Mouse (Mus musculus) layer of hippocampus, postnatal 10 days (tissue): Measurements from ENCODE around the gene Cox6b1. TPM values are rescaled to one million over a fixed set of nuclear protein-coding genes. Genes with fewer than 3 reads are reported as not detected.
A peak's percentile ranks its signal among the peaks of the same experiment; 100 is the strongest.

ENCODE experiments used
- DNase-seq, 2 experiments: peaks; one replicate each; pipeline ENCODE4 v3.0.0; 2021; ENCODE audit warnings: low spot score in 2 of 2
- long read RNA-seq: library from polyadenylated mRNA; stranded (forward); transcript quantifications from one replicate; pipeline ENCODE4 v2.0.0, GENCODE M21; 2023
- total RNA-seq, 2 experiments: library from RNA; stranded (reverse); gene quantifications; 2 replicates each; pipeline ENCODE4 v1.2.3; 2021

The Cox6b1 gene
- total RNA-seq, result 100 to 1,000 TPM; 719 to 852 TPM
- long read RNA-seq, transcript Cox6b1-201 (4 exons, 618 nt), result major isoform, 796 of 835 reads
- long read RNA-seq, partial matches to known transcripts, result 21 of 835 reads
- long read RNA-seq, other reads (novel, unspliced or antisense), result 17 of 835 reads

GRCm38 (mm10) chr7:30625530-30626384 lies at the start of gene Cox6b1:
Gene Cox6b1 (minus strand): TSS chr7:30626151.
- peak; percentile 83 to 88 for DNase-seq

DNA sequence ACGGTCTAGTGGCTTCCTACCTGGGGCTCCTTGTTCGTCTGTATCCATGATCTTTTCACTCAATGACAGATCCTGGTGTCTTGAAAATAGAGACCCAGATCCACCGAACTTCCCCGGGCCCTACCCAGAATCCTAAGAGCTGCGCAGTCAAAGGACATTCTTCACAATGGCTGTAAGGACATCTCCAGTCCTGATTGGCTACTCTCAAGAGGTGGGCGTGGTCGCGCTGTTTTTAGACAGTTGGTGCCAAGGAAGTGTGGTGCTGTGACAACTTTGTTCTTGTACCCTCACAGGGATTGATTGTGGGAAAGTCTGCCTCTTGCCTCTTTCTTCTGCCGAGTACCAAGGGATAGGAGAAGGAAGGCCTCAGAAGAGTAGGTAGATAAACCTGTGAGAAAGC lies 45.5 kb upstream of the Cox6b1 start, which contains the start of gene Pmis2:
Gene Pmis2, minus strand, starts transcription at position 126 of the 400 bp plus-strand sequence.
- no peak for DNase-seq

DNA sequence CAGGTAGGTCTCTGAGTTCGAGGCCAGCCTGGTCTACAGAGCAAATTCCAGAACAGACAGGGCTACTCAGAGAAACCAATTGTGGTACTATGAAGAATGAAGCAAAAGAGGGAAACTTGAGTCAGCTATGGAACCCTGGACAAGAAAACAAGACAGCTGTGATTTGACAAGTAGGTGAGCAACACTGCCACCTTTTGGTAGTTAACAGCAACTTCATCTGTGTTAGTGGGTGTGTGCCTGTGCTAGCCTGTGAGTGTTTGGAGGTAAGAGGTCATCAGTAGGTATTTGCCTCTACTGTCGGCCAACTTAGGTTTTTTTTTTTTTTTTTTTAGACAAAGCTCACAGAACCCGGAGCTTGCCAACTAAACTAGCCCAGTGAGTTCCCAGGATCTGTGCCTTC lies 43.3 kb upstream of the Cox6b1 start:
- DNase-seq, result no peak

DNA sequence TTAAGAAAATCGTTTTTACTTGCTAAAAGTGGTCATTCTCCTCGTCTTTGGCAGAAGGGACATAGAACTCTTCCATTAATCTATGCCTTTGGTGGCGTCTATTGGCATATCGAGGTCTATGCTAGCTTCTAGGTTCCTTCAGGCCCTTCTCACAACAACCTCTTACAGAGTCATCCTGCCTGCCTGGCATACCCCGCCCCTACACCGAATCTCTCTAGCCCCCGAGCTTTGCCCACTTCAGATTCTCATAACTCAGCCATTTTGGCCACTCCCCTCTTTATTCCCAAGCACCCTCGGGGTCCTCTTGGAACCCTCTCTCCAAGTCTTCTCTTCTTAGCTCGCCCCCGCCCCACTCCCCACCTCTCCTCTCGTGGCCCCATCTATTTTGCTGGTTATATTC lies 39.4 kb upstream of the Cox6b1 start:
- peak; percentile 14 to 21 for DNase-seq

- DNase-seq, result peak; percentile 92 to 95
These were observed 38.7 kb upstream of the Cox6b1 start, which contains the start of gene Haus5 for GRCm38 (mm10) chr7:30664529-30665200. Gene Haus5 (minus strand): TSS chr7:30664994.

GRCm38 (mm10) chr7:30649591-30650540 lies 23.9 kb upstream of the Cox6b1 start, which contains the start of gene Rbm42:
Gene Rbm42 (minus strand): TSS chr7:30650317.
- DNase-seq, result peak; percentile 97 to 98

- no peak for DNase-seq
These were observed 13.1 kb upstream of the Cox6b1 start for GRCm38 (mm10) chr7:30639083-30639482.

DNA sequence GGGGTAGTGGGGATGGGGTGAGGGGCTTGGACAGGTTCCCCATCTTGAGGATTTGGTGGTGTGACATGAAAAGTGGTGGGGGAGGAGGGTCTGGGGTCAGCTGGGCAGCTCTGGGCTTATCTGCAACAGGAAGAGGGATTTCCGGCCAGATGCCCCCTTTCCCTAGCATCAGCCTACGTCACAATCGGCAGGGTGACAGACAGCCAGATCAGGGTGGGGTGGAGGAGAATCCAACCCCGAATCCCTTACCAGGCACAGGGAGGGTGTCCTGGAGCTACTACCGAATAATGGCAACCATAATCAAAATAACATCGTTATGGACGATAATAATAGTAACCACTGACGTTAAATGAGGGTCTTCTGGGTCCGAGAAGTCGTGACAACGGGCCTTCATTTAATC lies 10.4 kb upstream of the Cox6b1 start:
- no peak for DNase-seq

- DNase-seq, result no peak
These were observed 9.8 kb upstream of the Cox6b1 start, which contains the start of gene Etv2 for GRCm38 (mm10) chr7:30635752-30636151. Gene Etv2 (minus strand): TSS chr7:30635852.

DNA sequence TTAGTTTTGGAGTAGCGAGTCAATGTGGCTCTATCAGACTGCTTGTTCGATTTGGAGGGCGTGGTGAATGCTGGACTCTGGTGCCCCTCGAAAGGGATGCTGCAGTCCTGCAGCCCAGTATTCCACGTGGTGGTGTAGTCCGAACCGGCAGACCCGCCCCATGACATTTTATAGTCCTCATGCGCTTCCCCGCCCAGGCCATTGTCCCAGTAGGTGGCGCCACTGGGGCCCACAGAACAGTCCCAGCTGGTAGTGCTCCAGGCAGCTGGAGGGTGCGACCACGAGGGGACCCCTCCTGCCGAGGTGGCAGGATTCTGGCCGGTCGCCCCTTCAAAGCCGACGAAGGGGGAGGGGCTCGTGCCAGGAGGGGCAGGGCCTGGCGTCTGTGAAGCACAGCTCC lies 8.7 kb upstream of the Cox6b1 start:
- DNase-seq, result peak; percentile 48 to 62

GRCm38 (mm10) chr7:30633762-30634412 lies 7.9 kb upstream of the Cox6b1 start:
- DNase-seq, result no peak

DNA sequence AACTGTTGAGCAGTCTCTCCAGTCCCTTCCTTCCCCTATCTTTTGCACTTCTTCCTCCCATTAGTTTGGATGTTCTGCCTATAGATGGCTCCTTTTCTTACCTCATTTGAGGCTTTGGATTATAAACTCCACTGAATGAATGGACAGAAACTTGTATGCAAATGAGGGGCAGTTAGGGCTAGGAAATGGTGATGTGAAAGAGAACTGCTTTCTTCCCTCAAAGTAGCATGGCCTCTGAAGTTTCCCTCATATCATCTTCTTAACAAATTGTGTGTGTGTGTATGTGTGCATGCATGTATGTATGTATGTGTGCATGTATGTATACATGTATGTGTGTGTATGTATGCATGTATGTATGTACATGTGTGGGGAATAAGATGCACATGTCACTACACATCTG lies 3.1 kb upstream of the Cox6b1 start:
- no peak for DNase-seq

GRCm38 (mm10) chr7:30626647-30627046 lies 696 bp upstream of the Cox6b1 start:
- no peak for DNase-seq

DNA sequence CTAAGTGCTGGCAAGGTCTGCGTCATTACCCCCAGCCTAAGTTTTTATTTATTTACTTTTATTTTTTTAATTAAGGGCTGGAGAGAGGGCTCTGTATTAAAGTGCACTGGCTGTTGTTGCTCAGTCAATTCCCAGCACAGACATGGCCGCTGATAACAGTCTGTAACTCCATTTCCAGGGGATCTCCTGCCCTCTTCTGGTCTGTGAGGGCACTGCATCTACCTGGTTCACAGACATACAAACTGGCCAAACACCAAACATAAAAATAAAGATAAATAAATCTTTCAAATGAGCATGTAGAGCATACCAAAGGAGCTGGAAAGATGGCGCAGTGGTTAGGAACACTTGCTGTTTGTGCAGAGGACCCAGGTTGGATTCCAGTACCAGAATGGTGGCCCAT lies 6.7 kb downstream of the Cox6b1 start:
- peak in 1 of 2 experiments; percentile 31 for DNase-seq

- no peak for DNase-seq
These were observed 7.3 kb downstream of the Cox6b1 start for GRCm38 (mm10) chr7:30618658-30619057.

DNA sequence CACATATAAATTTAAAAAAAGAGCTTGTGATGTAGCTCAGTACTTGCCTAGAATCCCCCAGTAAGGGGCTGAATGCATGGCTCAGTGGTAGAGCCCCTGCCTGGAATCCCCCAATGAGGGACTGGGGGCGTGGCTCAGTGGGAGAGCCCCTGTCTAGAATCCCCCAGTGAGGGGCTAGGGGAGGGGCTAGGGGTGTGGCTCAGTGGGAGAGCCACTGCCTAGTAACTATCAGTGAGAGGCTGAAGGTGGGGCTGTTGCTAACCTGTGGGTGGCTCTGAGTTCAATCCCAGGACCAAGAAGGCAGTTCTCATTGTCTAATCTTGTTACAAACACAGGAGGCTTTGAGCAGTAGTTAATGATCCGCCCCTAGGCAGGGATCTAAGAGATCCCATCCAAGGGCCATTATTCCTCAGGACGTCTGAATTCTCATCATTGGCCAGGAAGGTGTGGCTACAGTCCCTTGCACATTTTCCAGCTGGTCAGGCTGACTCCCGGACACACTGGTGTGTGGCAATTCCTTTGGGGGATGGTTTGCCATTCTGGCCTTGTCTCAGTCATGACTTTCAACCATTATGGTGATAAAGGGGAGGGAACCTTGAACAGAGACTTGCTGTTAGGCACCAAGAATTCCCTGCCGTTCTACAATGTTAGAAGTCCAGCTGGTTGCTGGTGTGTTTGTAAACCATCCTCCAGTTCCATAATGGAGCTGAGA lies 10.7 kb downstream of the Cox6b1 start:
- no peak for DNase-seq

GRCm38 (mm10) chr7:30614454-30614853 lies 11.5 kb downstream of the Cox6b1 start:
- no peak for DNase-seq

DNA sequence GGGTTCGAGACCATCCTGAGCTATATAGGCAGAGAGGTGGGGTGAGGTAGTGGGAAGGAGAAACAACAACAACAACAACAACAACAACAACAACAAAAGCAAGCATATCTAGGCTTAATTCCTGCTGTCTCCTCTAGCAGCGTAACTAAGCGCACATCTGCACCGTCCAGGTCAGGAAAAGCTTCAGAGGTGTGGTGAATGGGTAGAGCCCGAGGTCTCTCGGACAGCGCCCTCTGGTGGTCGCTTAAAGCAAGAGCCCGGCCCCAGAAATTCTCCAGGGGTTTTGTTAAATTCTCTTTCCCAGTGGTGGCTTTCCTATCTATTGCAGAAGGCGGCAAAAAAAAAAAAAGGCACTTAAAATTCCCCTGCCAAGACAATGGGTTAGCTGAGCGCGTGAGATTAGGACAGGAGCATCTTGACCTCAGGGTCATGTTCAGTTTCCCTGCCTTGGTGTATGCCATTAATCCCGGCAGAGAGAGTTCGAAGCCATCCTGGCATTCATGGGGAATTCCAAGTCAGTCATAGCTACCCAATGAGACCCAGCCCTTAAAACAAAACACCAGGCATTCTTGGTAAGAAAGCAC lies 12.3 kb downstream of the Cox6b1 start:
- peak; percentile 55 to 72 for DNase-seq
